ENCODE assay signal across 12 mouse cellular contexts in the genomic region with DNA sequence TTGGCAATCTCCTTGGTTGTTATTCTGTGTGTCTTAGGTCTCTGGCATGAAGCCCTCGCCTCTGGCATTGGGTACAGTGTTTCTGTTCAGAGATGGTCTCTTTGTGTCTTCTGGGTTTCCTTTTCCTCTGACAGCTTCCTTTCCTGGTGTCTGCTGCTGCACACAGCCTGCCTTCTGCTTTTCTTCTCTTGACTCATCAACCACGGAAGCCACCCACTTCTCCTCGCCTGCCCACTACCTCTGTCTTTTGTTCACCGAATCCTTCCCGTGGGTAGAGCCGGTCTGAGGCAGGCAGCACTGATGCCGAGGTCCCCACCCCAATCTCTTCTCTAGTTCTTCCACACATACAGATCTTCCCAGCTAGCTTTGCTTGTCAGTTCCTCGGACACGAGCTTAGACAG.
DNase-seq lines count a peak whose midpoint lies in the region; ATAC-seq and TF ChIP-seq lines count a peak whose summit lies in the region.
"Had no signal": no experiment of that assay in that cellular context is flagged by ENCODE, and none has a peak within 500 bp of the region (broad histone marks: within the 10 kb centered on the region; RNA-seq: fewer than 3 reads in every experiment).

No protein-coding gene starts in this region.

- DNase-seq in forebrain, embryonic 11.5 days (ENCODE audit: low spot score): peak; percentile 30
- DNase-seq in CH12.LX (ENCODE audit: extremely low read depth): peak; percentile 39
- peak; percentile 33 for DNase-seq in right cerebral cortex, postnatal 14 days
- DNase-seq in lung, postnatal 25 days (ENCODE audit: low spot score): no peak
- no peak for DNase-seq in cerebellum, postnatal 25 days
- DNase-seq: embryo, embryonic 11 days; gastrocnemius, adult 2 months had no signal

- TF ChIP-seq CTCF in CH12.LX (conservative IDR thresholded peaks at IDR 0.05 in 1 of 2, IDR thresholded peaks at IDR 0.05 in 1 of 2; ENCODE audit: low read depth in 2 of 2, low read length in 2 of 2): no peak

- no peaks in the 10 kb centered on the region for H3K9me3 ChIP-seq in forebrain, embryonic 11.5 days (ENCODE audit: control insufficient read depth, low read length)
- no peaks in the 10 kb centered on the region for H3K9me3 ChIP-seq in forebrain, embryonic 12.5 days
- no peaks in the 10 kb centered on the region for H3K9me3 ChIP-seq in CH12.LX (replicated peaks; ENCODE audit: low read length)
- no peaks in the 10 kb centered on the region for H3K9me3 ChIP-seq in intestine, embryonic 16.5 days (ENCODE audit: control insufficient read depth, low read length)
- H3K9me3 ChIP-seq: midbrain, embryonic 15.5 days had no signal

- no peak for TF ChIP-seq POLR2A in CH12.LX (IDR thresholded peaks at IDR 0.05; ENCODE audit: low read depth, low read length)

- 85% methylated on average over 9 of the region's 9 CpGs for WGBS in forebrain, embryonic 11.5 days
- WGBS in forebrain, embryonic 12.5 days: 83% methylated on average over 9 of the region's 9 CpGs
- 69% methylated on average over 9 of the region's 9 CpGs for WGBS in intestine, embryonic 16.5 days

- dilution Hi-C loops in CH12.LX (cut with MboI; ENCODE audit: extremely low pct_ligation_motif_present, extremely low pct_unique_long_range_greater_than_20kb, low sequenced_read_pairs): no loop called here

- H3K27me3 ChIP-seq in forebrain, embryonic 11.5 days (ENCODE audit: control insufficient read depth, insufficient read depth, low read length): no peaks in the 10 kb centered on the region
- H3K27me3 ChIP-seq in forebrain, embryonic 12.5 days: no peaks in the 10 kb centered on the region
- peaks cover 66% of the 10 kb centered on the region for H3K27me3 ChIP-seq in CH12.LX (replicated peaks)
- no peaks in the 10 kb centered on the region for H3K27me3 ChIP-seq in intestine, embryonic 16.5 days (replicated peaks; ENCODE audit: control insufficient read depth, insufficient read depth, low read length)
- H3K27me3 ChIP-seq: midbrain, embryonic 15.5 days had no signal

- no peak for ATAC-seq in forebrain, embryonic 11.5 days (replicated peaks; ENCODE audit: low FRiP score)
- ATAC-seq in forebrain, embryonic 12.5 days (ENCODE audit: low FRiP score): no peak
- ATAC-seq in granulocyte monocyte progenitor cell, adult 5-6 weeks (replicated peaks; ENCODE audit: poor library complexity, severe bottlenecking): peak; percentile 88
- no peak for ATAC-seq in intestine, embryonic 16.5 days
- ATAC-seq: midbrain, embryonic 15.5 days had no signal

- H3K4me1 ChIP-seq in forebrain, embryonic 11.5 days (replicated peaks; ENCODE audit: control insufficient read depth, insufficient read depth, low read length): no peaks in the 10 kb centered on the region
- peaks cover 2% of the 10 kb centered on the region for H3K4me1 ChIP-seq in forebrain, embryonic 12.5 days
- H3K4me1 ChIP-seq in CH12.LX (ENCODE audit: control insufficient read depth in 1 of 2, insufficient read depth in 2 of 2): peaks cover 0 to 20% of the 10 kb centered on the region in 2 experiments; a peak in 2 of 4 replicates
- peaks cover 3% of the 10 kb centered on the region; the same call in 1 of the 2 replicates for H3K4me1 ChIP-seq in intestine, embryonic 16.5 days (ENCODE audit: control insufficient read depth, insufficient read depth, low read length)

- no peaks in the 10 kb centered on the region for H3K36me3 ChIP-seq in forebrain, embryonic 11.5 days (ENCODE audit: control insufficient read depth, insufficient read depth, low read length)
- peaks cover 9% of the 10 kb centered on the region for H3K36me3 ChIP-seq in forebrain, embryonic 12.5 days (replicated peaks)
- no peaks in the 10 kb centered on the region for H3K36me3 ChIP-seq in CH12.LX (replicated peaks in 1 of 2; ENCODE audit: control insufficient read depth in 1 of 2, insufficient read depth in 1 of 2, low read length in 1 of 2)
- no peaks in the 10 kb centered on the region for H3K36me3 ChIP-seq in intestine, embryonic 16.5 days (ENCODE audit: control insufficient read depth, insufficient read depth, low read length)
- H3K36me3 ChIP-seq: midbrain, embryonic 15.5 days had no signal

- no peak for TF ChIP-seq EP300 in CH12.LX (IDR thresholded peaks at IDR 0.05; ENCODE audit: low read length)

- in situ Hi-C loops in CH12.LX (cut with MboI; ENCODE audit: low pct_ligation_motif_present, low pct_unique_long_range_greater_than_20kb, low sequenced_read_pairs): loop anchor here (10.0 kb wide), 1 partner anchor 164 kb away; no protein-coding TSS in a partner anchor

- no peak overlapping the region for H3K4me3 ChIP-seq in forebrain, embryonic 11.5 days (ENCODE audit: low read depth, low read length)
- no peak overlapping the region for H3K4me3 ChIP-seq in forebrain, embryonic 12.5 days (replicated peaks)
- H3K4me3 ChIP-seq in CH12.LX (replicated peaks in 1 of 3; ENCODE audit: low read depth in 2 of 3, low read length in 2 of 3, poor library complexity in 1 of 3): no peak overlapping the region
- no peak overlapping the region for H3K4me3 ChIP-seq in intestine, embryonic 16.5 days (ENCODE audit: low read length)
- H3K4me3 ChIP-seq: gastrocnemius, adult 2 months; midbrain, embryonic 15.5 days had no signal

- no peak overlapping the region for H3K4me2 ChIP-seq in forebrain, embryonic 11.5 days (ENCODE audit: low read depth, low read length, severe bottlenecking)
- no peak overlapping the region for H3K4me2 ChIP-seq in forebrain, embryonic 12.5 days
- peak overlapping the region; percentile 11 for H3K4me2 ChIP-seq in CH12.LX (ENCODE audit: insufficient read depth, low read depth, poor library complexity, severe bottlenecking)
- no peak overlapping the region for H3K4me2 ChIP-seq in intestine, embryonic 16.5 days (ENCODE audit: low read depth, low read length)
- H3K4me2 ChIP-seq: midbrain, embryonic 15.5 days had no signal

- no peak overlapping the region for H3K9ac ChIP-seq in forebrain, embryonic 11.5 days (ENCODE audit: low read length)
- no peak overlapping the region for H3K9ac ChIP-seq in forebrain, embryonic 12.5 days
- no peak overlapping the region for H3K9ac ChIP-seq in CH12.LX (ENCODE audit: insufficient read depth, low read depth)
- no peak overlapping the region for H3K9ac ChIP-seq in intestine, embryonic 16.5 days (ENCODE audit: low read depth, low read length)
- H3K9ac ChIP-seq: liver, embryonic 14.5 days; midbrain, embryonic 15.5 days had no signal

- no peak for TF ChIP-seq RAD21 in CH12.LX (IDR thresholded peaks at IDR 0.05; ENCODE audit: low read depth, low read length)

- H3K27ac ChIP-seq in forebrain, embryonic 11.5 days (ENCODE audit: low read depth, low read length): no peak overlapping the region
- no peak overlapping the region for H3K27ac ChIP-seq in forebrain, embryonic 12.5 days
- H3K27ac ChIP-seq in CH12.LX (ENCODE audit: insufficient read depth, low read depth): no peak overlapping the region
- H3K27ac ChIP-seq in intestine, embryonic 16.5 days (ENCODE audit: low read length): no peak overlapping the region
- H3K27ac ChIP-seq: gastrocnemius, adult 2 months; liver, embryonic 14.5 days; midbrain, embryonic 15.5 days had no signal

- H3K79me2 ChIP-seq in CH12.LX (replicated peaks; ENCODE audit: control insufficient read depth, extremely low read depth, insufficient read depth, poor library complexity, severe bottlenecking): no peaks in the 10 kb centered on the region

TF ChIP-seq in CH12.LX, 34 proteins besides CTCF, POLR2A, EP300 and RAD21:
- peak; percentile 22; the same call in 1 of the 2 replicates for TF ChIP-seq IRF4 (IDR thresholded peaks at IDR 0.05; ENCODE audit: low read depth, low read length)
- no peak for TF ChIP-seq JUN (IDR thresholded peaks at IDR 0.05; ENCODE audit: insufficient read depth, low read depth, low read length)
- no peak for TF ChIP-seq CHD1 (IDR thresholded peaks at IDR 0.05; ENCODE audit: low read depth, low read length)
- no peak for TF ChIP-seq ETS1 (conservative IDR thresholded peaks at IDR 0.05; ENCODE audit: low read depth, low read length)
TF ChIP-seq in CH12.LX: peak in this region for 1.

Comparison
In these comparisons a context has a peak if more than half of its experiments do, and no peak if none do; other contexts are left out.
1. DNase-seq: peak in forebrain, embryonic 11.5 days (single experiment), CH12.LX (single experiment) and right cerebral cortex, postnatal 14 days (single experiment); none in lung, postnatal 25 days (single experiment) and cerebellum, postnatal 25 days (0 of 2).